Mouse (Mus musculus): ENCODE measurements around the gene Clcf1.

GRCm38 (mm10) chr19:4214071-4214770 lies at the start of gene Clcf1, which contains the start of gene AC109138.7:
- TF ChIP-seq CTCF (IDR thresholded peaks at IDR 0.05; ENCODE audit: low read depth, low read length) = no peak
- no peak for TF ChIP-seq POLR2A (IDR thresholded peaks at IDR 0.05; ENCODE audit: borderline replicate concordance, low read depth, low read length)
